Mouse (Mus musculus) megakaryocyte-erythroid progenitor cell, adult 5-6 weeks (primary cell): ENCODE measurements at regions not wholly inside any gene's neighbourhood (a gene's known extent, or its start where the extent isn't known, plus 50 kb on each side); places are given as distances from the start of the nearest gene placed in this dataset.

ENCODE experiments used
- ATAC-seq: replicated peaks from 2 replicates; pipeline ENCODE4 v1.8.0; 2016; ENCODE audit warnings: mild to moderate bottlenecking, inconsistent platforms; ENCODE audit not compliant: severe bottlenecking, poor library complexity, low FRiP score, low TSS enrichment

DNA sequence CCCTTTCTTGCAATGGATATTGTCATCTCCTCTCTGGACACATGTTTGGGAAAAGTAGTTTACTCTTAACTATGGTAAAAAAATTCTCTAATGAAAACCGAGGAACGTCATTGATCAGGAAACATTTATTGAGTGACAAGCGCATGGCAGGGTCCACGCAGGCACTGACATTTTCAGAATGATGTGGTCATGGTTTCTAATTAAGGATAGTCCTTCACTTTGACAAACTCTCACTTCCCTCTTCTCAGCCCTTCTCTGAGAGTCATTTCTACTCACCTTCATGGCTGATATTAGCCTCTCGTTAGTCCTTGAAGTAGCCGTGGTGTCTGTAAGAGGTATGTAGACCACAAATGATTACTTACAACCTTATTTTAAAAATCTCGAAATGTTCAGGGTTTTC lies 105.5 kb upstream of the Mtpn start:
- no peak for ATAC-seq

GRCm38 (mm10) chr6:35640672-35641071 lies 101.0 kb upstream of the Mtpn start:
- ATAC-seq = no peak

GRCm38 (mm10) chr6:35608336-35608735 lies 68.6 kb upstream of the Mtpn start:
- ATAC-seq = no peak

- ATAC-seq = no peak
These were observed 65.4 kb upstream of the Mtpn start for GRCm38 (mm10) chr6:35605100-35605499.

DNA sequence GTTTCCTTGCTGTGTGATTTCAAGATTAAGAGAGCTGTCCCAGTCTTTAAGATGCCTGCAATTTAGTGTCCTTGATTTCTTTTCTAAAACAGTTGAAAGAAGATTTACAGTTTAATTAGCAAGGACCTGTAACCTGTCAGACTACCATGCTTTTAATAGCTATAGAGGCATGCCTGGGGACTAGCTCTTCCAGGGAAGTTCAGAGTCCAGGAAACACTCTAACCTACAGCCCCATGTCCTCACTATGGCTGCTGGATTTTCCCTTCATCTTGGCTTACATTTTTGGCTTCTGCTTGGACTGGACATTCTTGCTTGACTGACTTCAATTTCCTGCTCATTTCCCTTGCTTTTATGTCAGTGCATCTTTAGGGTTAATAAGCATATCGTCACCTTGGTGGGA lies 61.7 kb upstream of the Mtpn start:
- no peak for ATAC-seq

DNA sequence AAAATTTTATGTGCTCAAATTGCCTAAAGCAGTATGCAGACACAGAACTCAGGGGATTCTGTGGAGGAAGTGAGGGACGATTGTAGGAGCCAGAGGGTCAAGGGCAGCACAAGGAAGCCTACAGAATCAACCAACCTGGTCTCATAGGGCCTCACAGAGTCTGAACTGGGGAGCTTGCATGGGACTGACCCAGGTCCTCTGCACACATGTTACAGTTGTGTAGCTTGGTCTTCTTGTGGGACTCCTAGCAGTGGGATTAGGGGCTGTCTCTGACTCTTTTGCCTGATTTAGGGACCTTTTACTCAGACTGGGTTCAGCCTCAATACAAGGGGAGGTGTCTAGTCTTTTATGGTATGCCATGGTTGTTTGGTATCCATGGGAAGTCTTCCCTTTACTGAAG lies 60.2 kb upstream of the Mtpn start:
- no peak for ATAC-seq

DNA sequence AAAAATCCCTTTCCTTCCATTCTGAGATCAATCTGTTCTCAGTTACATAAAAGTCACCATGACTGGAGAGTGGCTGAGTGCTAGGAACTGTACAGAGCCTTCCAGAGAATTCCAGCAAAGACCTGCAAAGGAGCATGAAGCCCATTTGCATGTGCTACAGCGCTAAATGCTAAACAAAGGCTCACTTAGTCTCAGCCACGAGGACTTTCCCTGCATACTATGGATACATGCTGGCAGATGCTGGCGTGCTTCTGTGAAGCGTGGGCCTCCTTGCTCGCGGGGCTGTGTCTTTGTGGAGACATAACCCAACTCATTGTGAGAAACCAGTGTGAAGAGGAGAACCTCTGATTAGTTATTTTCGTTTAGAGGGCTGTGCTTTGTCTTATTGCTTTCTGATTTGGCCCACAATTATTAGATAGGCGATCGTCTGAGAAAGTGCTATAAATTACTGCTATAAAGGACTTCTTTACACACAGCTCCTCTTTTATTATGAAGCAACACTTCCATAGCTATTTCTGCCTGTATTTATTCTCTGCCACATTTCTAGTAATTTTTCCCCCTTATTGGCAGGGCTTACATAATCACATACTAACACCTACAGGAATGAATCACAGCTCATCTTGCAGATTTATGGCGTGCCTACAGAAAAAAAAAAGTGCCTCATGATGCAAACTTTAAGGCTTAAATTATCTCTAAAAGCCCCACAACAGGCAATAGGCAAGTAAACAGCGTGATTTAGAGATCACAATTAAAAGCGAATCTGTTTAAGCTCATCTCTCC lies 58.9 kb upstream of the Mtpn start:
- ATAC-seq = no peak

DNA sequence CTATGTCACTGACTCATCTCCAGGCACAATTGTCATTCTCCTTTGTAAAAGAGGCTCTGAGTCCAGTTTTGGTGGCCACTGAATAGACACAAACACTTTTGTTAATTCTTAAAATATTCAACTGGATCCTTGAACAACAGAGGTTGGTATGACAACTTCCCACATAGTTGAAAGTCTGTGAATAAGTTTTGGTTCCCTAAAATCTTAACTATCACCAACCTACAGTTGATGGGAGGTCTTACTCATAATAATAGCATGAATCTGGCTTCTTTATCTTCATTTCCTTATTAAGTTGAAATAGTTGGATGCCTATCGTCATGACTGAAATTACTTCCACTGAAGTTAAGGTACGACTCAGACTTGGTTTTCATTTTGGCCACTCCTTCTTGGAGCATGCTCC lies 55.3 kb upstream of the Mtpn start:
- ATAC-seq = no peak

- ATAC-seq = no peak
These were observed 52.5 kb upstream of the Mtpn start for GRCm38 (mm10) chr6:35592234-35592633.
